Mouse (Mus musculus): ENCODE results near the gene Tspan8. TPM values are rescaled to one million over a fixed set of nuclear protein-coding genes. Genes with fewer than 3 reads are reported as not detected.

Tspan8 gene
- total RNA-seq, 2 experiments from 2014 or later: 5.3 to 6.5 TPM

DNA sequence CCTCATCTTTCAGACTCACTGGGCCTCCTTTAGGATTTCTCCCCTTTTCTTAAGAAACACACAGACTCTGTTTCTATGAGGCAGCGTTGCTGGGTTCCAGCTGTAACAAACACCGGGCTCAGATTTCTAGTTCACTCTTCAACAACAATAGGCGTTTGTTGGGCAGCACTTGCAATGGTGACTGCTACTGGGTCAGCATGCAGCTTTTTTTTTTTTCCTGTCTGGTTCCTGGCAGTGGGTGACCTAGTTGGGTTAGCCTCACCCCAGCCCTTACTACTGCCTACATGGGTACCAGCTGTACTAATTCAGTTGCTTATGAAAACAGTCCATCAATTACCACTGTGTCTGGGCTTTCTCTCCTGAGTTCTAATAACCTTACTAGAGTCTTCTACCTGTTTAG is 14.1 kb downstream of the Tspan8 start:
- DNase-seq (ENCODE audit: low spot score in 2 of 2): no peak

DNA sequence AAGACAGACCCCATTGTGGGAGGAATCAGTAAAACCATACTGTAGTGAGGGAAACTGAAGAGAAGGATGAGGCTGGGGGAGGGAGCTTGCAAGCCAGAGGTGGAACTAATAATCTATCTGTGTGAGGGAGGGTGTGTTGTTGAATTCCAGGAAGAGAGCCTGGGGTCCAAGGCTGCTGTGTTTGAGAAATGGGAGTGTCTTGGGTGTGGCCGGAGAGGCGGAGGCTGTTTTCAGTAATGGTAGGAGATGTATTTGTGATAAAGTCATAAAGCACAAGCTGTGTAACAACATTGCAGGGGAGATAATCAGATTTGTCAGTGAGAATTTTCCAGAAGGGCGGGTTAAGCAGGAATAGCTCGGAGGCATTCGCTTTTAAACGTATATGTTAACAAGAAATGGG is 17.4 kb downstream of the Tspan8 start:
- no peak for DNase-seq (ENCODE audit: low spot score in 2 of 2)

DNA sequence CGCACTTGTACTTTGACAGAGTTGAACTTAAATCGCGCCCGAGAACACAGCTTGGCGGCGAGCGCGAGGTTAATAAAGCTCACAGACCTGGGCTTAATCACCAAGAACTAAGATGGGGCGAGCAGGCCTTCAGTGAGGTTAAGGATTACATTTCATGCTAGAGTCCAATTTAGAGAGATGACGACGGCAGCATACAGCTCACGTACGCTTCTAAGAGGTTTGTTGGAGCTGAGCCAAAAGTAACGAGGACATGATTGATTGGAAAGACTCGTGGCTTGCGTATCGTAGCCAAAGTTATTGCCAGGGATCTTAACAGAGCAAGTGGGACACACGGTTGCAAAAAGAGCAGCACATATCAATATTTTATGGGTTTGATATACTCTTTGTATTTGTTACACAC is 30.3 kb downstream of the Tspan8 start:
- DNase-seq (ENCODE audit: low spot score in 2 of 2): no peak

DNA sequence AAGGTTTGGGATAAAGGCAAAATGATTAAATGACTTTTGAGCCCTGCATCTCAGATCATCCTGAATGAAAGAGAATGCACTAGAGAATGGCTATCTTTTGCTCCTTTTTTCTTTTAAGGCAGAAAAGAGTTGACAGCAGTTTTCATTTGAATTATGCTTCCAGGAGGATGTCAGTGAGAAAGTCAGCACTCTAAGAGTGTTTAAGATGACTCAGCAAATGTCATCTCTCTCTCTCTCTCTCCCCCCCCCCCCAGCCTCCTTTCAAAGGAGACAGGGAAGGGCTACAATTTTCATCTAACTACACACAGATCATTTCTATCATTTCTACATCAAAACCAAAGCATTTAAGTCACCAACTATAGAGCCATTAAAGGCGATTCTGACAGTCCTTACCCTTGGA is 31.9 kb downstream of the Tspan8 start:
- no peak for DNase-seq (ENCODE audit: low spot score in 2 of 2)

DNA sequence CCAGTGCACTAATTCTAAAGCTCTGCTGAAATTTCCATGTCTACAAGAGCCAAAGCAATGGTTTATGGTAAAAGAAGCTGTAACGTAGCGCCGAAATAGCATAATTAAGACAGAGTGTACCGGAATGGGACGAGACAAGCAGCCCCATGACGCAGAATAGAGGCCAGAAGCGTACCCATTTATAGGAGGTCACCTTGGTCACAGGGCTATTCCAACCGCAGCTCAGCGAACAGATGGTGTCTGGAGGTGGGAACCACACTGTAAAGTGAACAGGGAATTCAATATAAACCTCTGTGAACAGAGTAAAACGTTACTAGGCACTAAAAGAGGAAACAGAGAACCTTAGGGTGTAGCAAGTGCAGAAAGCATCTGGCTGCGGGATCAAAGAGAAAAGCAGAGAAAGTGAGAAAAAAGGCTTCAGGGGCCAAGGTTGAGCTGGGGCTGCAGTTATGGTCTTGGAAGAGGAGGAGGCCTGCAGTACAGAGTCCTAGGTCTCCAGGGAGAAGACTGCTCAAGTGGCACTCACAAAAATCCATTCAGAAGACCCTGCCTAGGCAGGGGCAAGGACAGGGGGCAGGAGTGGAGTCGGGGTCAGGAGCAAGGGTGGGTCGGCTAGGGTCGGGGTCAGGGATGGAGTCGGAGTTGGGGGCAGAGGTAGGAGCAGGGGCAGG is 43.7 kb downstream of the Tspan8 start:
- DNase-seq (ENCODE audit: low spot score in 2 of 2): no peak

DNA sequence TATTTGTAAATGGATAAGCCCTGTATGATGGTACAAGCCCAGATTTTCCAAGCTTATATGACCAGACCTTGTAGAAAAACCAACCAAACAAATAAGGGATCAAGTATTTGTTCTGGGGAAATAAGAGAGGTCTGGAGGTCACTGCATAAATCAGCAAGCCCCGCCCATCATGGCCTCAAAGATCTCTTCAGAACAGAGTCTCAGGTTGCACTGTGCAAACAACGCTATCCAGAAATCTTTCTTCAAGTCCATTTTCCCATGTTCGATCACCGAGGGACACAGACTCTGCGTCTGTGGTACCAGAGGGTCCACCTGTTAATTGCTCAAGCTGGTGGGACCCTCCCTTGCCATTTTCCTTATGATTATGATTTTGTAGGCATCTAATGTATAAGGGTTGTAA is 45.3 kb downstream of the Tspan8 start:
- DNase-seq (ENCODE audit: low spot score in 2 of 2): no peak

DNA sequence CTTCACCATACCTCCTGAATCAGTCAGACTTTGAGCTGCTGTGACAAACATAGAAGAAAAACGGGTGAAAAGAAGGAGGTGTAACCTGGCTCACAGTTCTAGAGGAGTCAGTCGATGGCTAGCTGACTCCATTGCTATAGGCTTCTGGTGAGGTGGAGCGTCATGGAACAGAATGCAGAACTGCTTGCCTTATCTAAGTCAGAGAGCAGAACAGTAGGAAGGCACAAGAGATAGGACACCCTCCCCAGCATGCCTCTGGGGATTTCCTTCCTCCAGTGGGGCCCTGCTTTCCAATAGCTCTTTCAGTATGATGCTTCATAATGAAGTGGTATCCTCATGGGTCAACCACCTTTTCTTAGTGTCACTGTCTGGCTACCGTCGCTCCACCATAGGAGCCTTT is 66.1 kb downstream of the Tspan8 start:
- no peak for DNase-seq (ENCODE audit: low spot score in 2 of 2)

DNA sequence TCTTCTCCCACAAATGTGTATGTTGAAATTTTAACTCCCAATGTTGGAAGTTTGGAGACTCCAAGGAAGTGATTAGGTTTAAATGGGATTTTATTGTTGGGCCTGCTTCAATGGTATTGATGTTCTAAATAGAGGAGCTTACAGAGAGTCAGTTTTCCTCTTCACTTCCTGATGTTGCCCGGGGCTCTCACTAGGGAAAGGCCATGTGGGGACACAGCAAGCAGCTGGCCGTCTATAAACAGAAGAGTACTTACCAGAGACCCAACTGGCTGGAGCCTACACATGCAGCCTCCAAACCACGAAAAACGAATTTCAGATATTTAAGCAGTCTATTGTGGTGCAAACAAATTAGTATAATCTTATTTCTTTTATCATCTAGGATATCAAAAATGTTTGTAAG is 75.3 kb downstream of the Tspan8 start:
- DNase-seq (ENCODE audit: low spot score in 2 of 2): no peak

DNA sequence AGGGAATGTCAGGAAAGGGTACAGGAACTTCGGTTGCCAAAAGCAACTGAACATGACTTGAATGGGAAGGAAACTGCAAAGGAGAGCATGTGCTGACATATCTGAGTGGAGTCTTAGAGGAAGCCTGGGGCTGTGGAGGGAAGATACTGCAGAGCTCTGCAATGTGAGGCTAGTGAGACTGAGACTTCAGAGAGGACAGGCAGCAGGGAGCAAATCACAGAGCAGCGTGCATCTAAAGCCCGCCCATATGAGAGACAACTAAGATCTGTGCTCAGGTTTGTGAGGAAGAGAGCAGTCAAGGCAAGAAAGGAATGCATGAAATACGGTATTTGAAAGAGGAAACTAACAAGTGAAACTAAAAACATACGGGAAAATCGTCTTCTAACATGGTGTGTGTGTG is 76.3 kb downstream of the Tspan8 start:
- DNase-seq (ENCODE audit: low spot score in 2 of 2): no peak

DNA sequence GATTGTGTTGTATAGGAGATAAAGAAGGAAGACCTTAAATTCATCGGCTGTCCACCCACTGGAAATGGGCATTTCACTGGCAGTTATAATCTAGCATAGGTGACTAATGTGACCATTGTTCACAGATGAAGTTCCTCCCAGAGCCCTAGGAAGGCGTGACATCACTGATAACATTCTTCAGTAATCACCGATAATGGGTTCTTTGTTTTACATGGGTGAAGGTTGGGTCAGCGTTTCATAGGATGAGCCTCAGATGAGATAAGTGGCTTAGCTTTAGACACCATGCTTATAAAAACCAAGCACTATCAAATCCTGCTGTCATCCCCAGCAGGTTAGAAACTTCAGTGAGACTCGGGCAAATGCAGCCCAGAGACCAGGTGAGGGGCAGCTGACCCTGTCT is 77.4 kb downstream of the Tspan8 start:
- DNase-seq (ENCODE audit: low spot score in 2 of 2): no peak

DNA sequence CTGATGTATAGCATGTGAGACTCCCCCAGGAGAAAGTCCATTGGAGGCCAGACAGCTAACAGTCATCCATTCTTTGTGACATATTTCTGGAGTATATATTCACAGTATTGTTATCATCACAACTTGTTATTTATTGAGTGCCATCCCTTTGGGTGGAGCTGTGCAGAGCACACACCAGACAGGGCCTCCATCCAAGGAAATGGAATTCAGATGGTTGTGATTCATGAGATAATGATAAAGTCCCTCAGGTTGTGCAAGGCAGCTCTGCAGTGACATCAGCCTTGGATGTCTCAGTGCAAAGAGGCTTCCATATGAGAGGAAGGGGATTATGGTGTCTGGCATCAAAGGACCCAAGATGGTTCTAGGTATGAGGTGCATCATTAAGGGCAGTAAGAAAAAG is 80.1 kb downstream of the Tspan8 start:
- DNase-seq (ENCODE audit: low spot score in 2 of 2): no peak

DNA sequence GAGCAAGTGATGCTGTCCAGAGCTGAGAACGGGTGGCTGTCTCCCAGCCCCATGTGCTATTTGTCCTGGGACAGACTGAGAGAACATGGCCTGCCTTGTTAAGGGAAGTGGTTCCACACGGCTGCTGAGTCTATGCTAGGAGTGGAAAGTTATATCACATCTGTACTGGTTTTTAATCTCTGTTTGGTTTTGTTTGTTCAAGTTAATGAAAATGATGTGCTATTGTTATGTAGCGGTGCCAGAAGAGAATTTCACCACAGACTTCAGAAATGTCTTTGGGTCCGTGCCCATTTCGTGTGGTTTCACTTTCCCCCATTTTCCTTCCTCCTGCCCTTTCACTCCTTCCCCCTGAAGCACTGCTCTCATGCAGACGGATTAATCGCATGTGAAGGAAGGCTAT is 80.6 kb downstream of the Tspan8 start:
- peak in 1 of 2 experiments; percentile 33 for DNase-seq (ENCODE audit: low spot score in 2 of 2)

Other genes starting within 250 kb of the Tspan8 start
- not detected for gene A930009A15Rik, start 246.8 kb upstream of the Tspan8 start, total RNA-seq (2021)
- gene Lgr5, start 229.1 kb upstream of the Tspan8 start, total RNA-seq (2021): 1 to 10 TPM; 1.8 to 2.7 TPM
- under 1 TPM; 0.18 to 0.56 TPM for gene Ptprr, start 201.4 kb downstream of the Tspan8 start, total RNA-seq (2021)

Data from gastrocnemius, postnatal 4 days (tissue).